Mouse (Mus musculus) megakaryocyte, embryonic 14.5 days (primary cell): ENCODE data around the gene Trpc1.

ENCODE experiments used
- FLI1 ChIP-seq: IDR thresholded peaks from 2 replicates; pipeline ENCODE4 v1.6.1; 2012; ENCODE audit warnings: low read length, inconsistent platforms, mixed read lengths
- GATA1 ChIP-seq: IDR thresholded peaks from 3 replicates; pipeline ENCODE4 v1.6.1; 2012; ENCODE audit warnings: mixed read lengths, low read length, inconsistent platforms, borderline replicate concordance

- TF ChIP-seq GATA1 (no peak), FLI1 (no peak)
Observed at GRCm38 (mm10) chr9:95795077-95795784, 45.1 kb upstream of the Trpc1 start.
